20 mouse cellular contexts compared by ENCODE assay signal in genomic region chr1:121598421-121598820, GRCm38 (mm10). TPM values are rescaled to one million over a fixed set of nuclear protein-coding genes. Genes with fewer than 3 reads are reported as not detected.
A peak's percentile ranks its signal among the peaks of the same experiment; 100 is the strongest.
DNase-seq lines count a peak whose midpoint lies in the region; ATAC-seq lines count a peak whose summit lies in the region.
"Had no signal": no experiment of that assay in that cellular context is flagged by ENCODE, and none has a peak within 500 bp of the region (broad histone marks: within the 10 kb centered on the region; RNA-seq: fewer than 3 reads in every experiment).

No protein-coding gene starts in this region.

- H3K4me1 ChIP-seq in heart, embryonic 16.5 days (ENCODE audit: control insufficient read depth, insufficient read depth, low read length): no peaks in the 10 kb centered on the region
- no peaks in the 10 kb centered on the region for H3K4me1 ChIP-seq in heart, embryonic 10.5 days
- H3K4me1 ChIP-seq in forebrain, embryonic 15.5 days: no peaks in the 10 kb centered on the region
- H3K4me1 ChIP-seq: heart, embryonic 13.5 days had no signal

- WGBS in heart, embryonic 16.5 days: 35% methylated on average over 3 of the region's 3 CpGs
- 54% methylated on average over 3 of the region's 3 CpGs for WGBS in heart, embryonic 10.5 days
- 78% methylated on average over 3 of the region's 3 CpGs for WGBS in forebrain, embryonic 15.5 days

- H3K9ac ChIP-seq in heart, embryonic 16.5 days (ENCODE audit: low read length): no peak overlapping the region
- H3K9ac ChIP-seq in forebrain, embryonic 15.5 days (replicated peaks): no peak overlapping the region
- H3K9ac ChIP-seq: heart, embryonic 13.5 days; hindbrain, embryonic 12.5 days; hindbrain, embryonic 15.5 days had no signal

- ATAC-seq in heart, embryonic 16.5 days (replicated peaks; ENCODE audit: extremely low read depth, insufficient read depth, low FRiP score): peak; percentile 77
- ATAC-seq in forebrain, embryonic 15.5 days (replicated peaks): no peak
- ATAC-seq: activated CD4-positive, CD25-positive, alpha-beta regulatory T cell, adult 4 months; forebrain, embryonic 14.5 days had no signal

- H3K9me3 ChIP-seq in heart, embryonic 16.5 days (replicated peaks; ENCODE audit: control insufficient read depth, low read length): no peaks in the 10 kb centered on the region
- no peaks in the 10 kb centered on the region for H3K9me3 ChIP-seq in heart, embryonic 10.5 days
- no peaks in the 10 kb centered on the region for H3K9me3 ChIP-seq in forebrain, embryonic 15.5 days
- H3K9me3 ChIP-seq: heart, embryonic 13.5 days; hindbrain, embryonic 12.5 days; hindbrain, embryonic 15.5 days had no signal

- H3K4me3 ChIP-seq in heart, embryonic 16.5 days (ENCODE audit: low read length): no peak overlapping the region
- no peak overlapping the region for H3K4me3 ChIP-seq in heart, embryonic 10.5 days
- no peak overlapping the region for H3K4me3 ChIP-seq in forebrain, embryonic 15.5 days
- H3K4me3 ChIP-seq: heart, embryonic 13.5 days; hindbrain, embryonic 12.5 days; hindbrain, embryonic 15.5 days had no signal

- no peak overlapping the region for H3K4me2 ChIP-seq in heart, embryonic 16.5 days (ENCODE audit: low read depth, low read length)
- no peak overlapping the region for H3K4me2 ChIP-seq in forebrain, embryonic 15.5 days (replicated peaks)
- H3K4me2 ChIP-seq: heart, embryonic 13.5 days; hindbrain, embryonic 12.5 days; hindbrain, embryonic 15.5 days had no signal

- H3K27me3 ChIP-seq in heart, embryonic 16.5 days (ENCODE audit: control insufficient read depth, insufficient read depth, low read length): no peaks in the 10 kb centered on the region
- no peaks in the 10 kb centered on the region for H3K27me3 ChIP-seq in heart, embryonic 10.5 days (ENCODE audit: insufficient read depth, poor library complexity, severe bottlenecking)
- no peaks in the 10 kb centered on the region for H3K27me3 ChIP-seq in forebrain, embryonic 15.5 days
- H3K27me3 ChIP-seq: hindbrain, embryonic 12.5 days; hindbrain, embryonic 15.5 days had no signal

- H3K27ac ChIP-seq in heart, embryonic 16.5 days (ENCODE audit: low read length): no peak overlapping the region
- H3K27ac ChIP-seq in heart, embryonic 10.5 days: no peak overlapping the region
- no peak overlapping the region for H3K27ac ChIP-seq in forebrain, embryonic 15.5 days (replicated peaks)
- H3K27ac ChIP-seq: heart, embryonic 13.5 days; hindbrain, embryonic 12.5 days; hindbrain, embryonic 15.5 days had no signal

- no peaks in the 10 kb centered on the region for H3K36me3 ChIP-seq in heart, embryonic 16.5 days (ENCODE audit: control insufficient read depth, insufficient read depth)
- no peaks in the 10 kb centered on the region for H3K36me3 ChIP-seq in heart, embryonic 10.5 days
- no peaks in the 10 kb centered on the region for H3K36me3 ChIP-seq in forebrain, embryonic 15.5 days
- H3K36me3 ChIP-seq: heart, embryonic 13.5 days; hindbrain, embryonic 12.5 days; hindbrain, embryonic 15.5 days had no signal

- no peak for DNase-seq in heart, embryonic 10.5 days (ENCODE audit: low spot score)
- DNase-seq in thymus, postnatal 14 days: peak; percentile 83
- peak; percentile 75 for DNase-seq in thymus, postnatal 4 days
- no peak for DNase-seq in left cerebral cortex, adult 11 months (ENCODE audit: low spot score)
- DNase-seq: adrenal gland, adult 8-10 months; adrenal gland, postnatal 25 days; cerebellum, adult 11-12 months; cerebellum, adult 8-10 months; cerebellum, postnatal 10 days; cerebellum, postnatal 36 days; embryo, embryonic 11 days; gastrocnemius, postnatal 25 days; heart, adult 18-20 months had no signal

RNA-seq across cellular contexts. Expression of gene Ddx18, which starts 30.6 kb away (rescaled TPM):
- polyA plus RNA-seq in heart, embryonic 16.5 days (2015; fragmentation: Nextera tagmentation; extraction: Ambion mirVana): 26.4 and 27.2 TPM in 2 replicates
- polyA plus RNA-seq in heart, embryonic 10.5 days (2016; fragmentation: Nextera tagmentation; extraction: Ambion mirVana): 37.8 and 59.2 TPM in 2 replicates
- polyA plus RNA-seq in forebrain, embryonic 15.5 days (2015; fragmentation: Nextera tagmentation; extraction: Ambion mirVana): 51.0 and 53.7 TPM in 2 replicates

Comparison
In these comparisons a context has a peak if more than half of its experiments do, and no peak if none do; other contexts are left out.
1. DNase-seq: peak in thymus, postnatal 14 days (single experiment) and thymus, postnatal 4 days (single experiment); none in heart, embryonic 10.5 days (single experiment) and left cerebral cortex, adult 11 months (single experiment).